Mouse (Mus musculus) macrophage (primary cell): ENCODE results near the gene Grid1. TPM values are rescaled to one million over a fixed set of nuclear protein-coding genes. Genes with fewer than 3 reads are reported as not detected.

Experiments
- H3K27ac ChIP-seq: fragments of 350-480 bp; formaldehyde crosslinking; 2 replicates; pipeline ENCODE4 v1.9.0; 2021
- H3K36me3 ChIP-seq: fragments of 350-480 bp; formaldehyde crosslinking; 2 replicates; pipeline ENCODE4 v1.9.0; 2021; ENCODE audit errors: inconsistent target
- H3K4me3 ChIP-seq: fragments of 350-480 bp; formaldehyde crosslinking; 2 replicates; pipeline ENCODE4 v1.9.0; 2021; ENCODE audit errors: inconsistent target
- H3K79me2 ChIP-seq: fragments of 350-480 bp; formaldehyde crosslinking; 2 replicates; pipeline ENCODE4 v1.9.0; 2021; ENCODE audit errors: inconsistent target
- WGBS: methylation state at CpG from one replicate; pipeline ENCODE4 v1.1.7; 2026; ENCODE audit warnings: inconsistent platforms; ENCODE audit not compliant: missing documents; 5-methylcytosine and 5-hydroxymethylcytosine counted together
- polyA plus RNA-seq: library from polyadenylated mRNA; stranded (reverse); fragments of 250-400 nt; gene quantifications from 3 replicates; pipeline ENCODE4 v1.2.4, GENCODE M21; 2018; ENCODE audit warnings: inconsistent platforms

Grid1 gene
- polyA plus RNA-seq, 1 experiment from 2014 or later = not detected

DNA sequence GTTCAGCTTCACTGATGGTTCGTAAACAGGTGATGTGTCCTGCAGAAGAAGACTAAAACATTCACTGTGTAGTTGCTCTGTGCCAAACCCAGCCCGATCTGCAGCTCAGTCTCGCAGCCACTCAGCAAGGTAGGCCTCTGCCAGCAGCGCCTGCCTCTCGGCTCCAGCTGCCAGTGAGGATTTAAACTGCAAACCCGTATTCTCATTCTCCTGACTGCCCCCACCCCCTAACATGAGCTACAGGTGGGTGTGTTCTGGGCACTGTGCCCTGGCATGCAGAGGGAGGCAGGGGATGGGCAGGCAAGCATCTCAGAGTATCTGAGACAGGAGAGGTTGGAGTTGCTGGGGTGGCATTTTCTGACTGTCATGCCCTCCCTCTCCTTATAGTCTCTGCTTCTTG lies 140.3 kb downstream of the Grid1 start:
- Histone ChIP-seq H3K79me2 (no peaks in the 10 kb centered on the region), H3K4me3 (no peak overlapping the region), H3K27ac (no peak overlapping the region), H3K36me3 (no peaks in the 10 kb centered on the region)
- 74% methylated on average over 6 of the region's 6 CpGs for WGBS

GRCm38 (mm10) chr14:34963616-34964168 lies 143.8 kb downstream of the Grid1 start:
- H3K4me3 ChIP-seq = no peak overlapping the region
- 78% methylated on average over 4 of the region's 4 CpGs for WGBS
- H3K36me3 ChIP-seq = no peaks in the 10 kb centered on the region
- H3K79me2 ChIP-seq = no peaks in the 10 kb centered on the region
- no peak overlapping the region for H3K27ac ChIP-seq

DNA sequence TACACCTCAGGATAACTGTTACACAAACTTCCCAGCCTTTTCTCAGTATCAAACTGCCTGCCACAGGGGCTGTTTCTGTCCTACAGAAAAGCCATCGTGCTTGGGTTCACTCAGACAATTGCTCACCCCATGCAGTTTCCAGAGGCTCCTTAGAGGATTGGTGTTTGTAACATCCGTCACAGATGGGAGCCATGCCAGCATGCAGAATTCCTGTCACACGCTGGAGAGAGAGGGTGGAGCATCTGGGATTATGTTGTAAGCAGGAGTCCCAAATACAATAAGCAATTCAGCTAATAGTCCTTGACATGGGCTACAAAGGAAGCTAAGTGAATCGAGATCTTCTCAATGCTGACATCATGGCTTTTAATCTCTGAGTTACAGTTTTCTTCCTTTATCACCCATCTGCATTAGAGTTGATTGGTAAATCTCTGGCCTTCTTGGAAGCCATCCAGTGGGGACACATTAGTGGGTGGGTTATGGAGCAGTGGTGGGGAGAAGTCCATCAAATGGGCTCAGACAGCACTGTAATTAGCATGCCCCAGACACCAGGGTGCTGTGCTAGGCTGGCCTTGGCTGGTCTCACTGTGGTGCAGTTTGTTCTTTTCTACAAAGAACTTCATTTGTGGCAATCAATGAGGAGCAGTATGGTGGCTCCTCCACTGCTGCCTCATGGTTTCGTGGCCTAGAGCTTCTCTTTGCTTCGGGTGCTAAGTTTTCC lies 149.4 kb downstream of the Grid1 start:
- no peak overlapping the region for H3K27ac ChIP-seq
- WGBS = 64% methylated on average over 6 of the region's 6 CpGs
- H3K79me2 ChIP-seq = no peaks in the 10 kb centered on the region
- H3K36me3 ChIP-seq = no peaks in the 10 kb centered on the region
- H3K4me3 ChIP-seq = no peak overlapping the region

DNA sequence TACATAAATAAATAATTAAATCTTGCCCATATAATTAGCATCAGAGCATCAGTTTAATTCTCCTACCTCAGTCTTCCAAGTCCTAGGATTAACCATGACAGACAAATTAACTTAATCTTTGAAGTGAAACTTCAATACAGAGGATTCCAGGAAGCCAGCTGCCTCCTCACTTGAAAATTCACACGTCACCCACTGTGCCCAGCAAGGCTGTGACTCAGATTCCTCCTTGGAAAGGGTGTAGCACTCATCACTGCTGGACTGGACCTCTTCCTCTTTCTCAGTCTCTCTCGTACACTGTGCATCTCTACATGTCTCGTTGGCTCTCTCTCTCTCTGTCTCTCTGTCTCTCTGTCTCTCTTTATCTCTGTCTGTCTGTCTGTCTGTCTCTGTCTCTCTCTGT lies 153.0 kb downstream of the Grid1 start:
- Histone ChIP-seq H3K79me2 (no peaks in the 10 kb centered on the region), H3K4me3 (no peak overlapping the region), H3K36me3 (no peaks in the 10 kb centered on the region), H3K27ac (no peak overlapping the region)
- WGBS = 72% methylated on average over 3 of the region's 3 CpGs

DNA sequence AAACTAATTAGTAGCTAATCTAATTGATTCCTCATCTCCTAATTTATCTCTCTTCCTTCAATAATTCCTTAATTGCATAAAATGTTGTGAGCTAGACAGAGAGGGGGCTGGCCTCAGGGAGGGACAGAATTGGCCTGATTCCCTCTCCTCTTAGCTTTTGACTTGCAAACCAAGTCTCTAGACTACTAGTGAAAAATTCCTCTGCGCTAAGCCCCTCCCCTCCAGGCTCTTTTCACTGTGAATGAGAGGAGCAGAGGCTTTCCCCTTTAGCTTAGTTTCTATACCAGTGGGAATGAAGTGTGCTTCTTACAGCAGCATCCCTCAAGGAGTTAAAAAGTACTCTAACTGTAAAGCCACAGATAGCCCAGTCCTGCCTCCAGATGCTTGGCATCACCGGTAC lies 160.8 kb downstream of the Grid1 start:
- Histone ChIP-seq H3K27ac (no peak overlapping the region), H3K79me2 (no peaks in the 10 kb centered on the region), H3K4me3 (no peak overlapping the region), H3K36me3 (no peaks in the 10 kb centered on the region)
- 46% methylated on average over 2 of the region's 2 CpGs for WGBS

DNA sequence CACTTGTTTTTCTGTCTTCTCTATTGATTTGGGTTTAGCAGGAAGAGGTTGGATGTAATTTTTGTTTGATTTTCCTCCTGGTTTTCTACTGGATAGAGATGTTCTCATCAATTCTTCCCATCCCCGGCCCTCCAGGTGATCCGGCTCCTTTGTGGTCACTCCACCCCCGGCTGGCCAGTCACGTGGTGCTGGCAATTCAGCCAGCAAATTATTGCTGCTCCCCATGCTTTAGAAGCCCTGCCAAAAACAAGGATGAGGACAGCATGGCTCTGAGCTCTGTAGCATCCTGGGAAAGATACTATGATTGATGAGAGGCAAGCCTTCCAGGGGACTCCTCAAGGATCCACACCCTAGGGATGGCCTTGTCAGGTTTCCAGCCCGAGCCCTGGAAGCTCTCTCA lies 169.2 kb downstream of the Grid1 start:
- H3K27ac ChIP-seq = no peak overlapping the region
- H3K4me3 ChIP-seq = no peak overlapping the region
- H3K36me3 ChIP-seq = no peaks in the 10 kb centered on the region
- 80% methylated on average over 4 of the region's 5 CpGs for WGBS
- H3K79me2 ChIP-seq = no peaks in the 10 kb centered on the region

DNA sequence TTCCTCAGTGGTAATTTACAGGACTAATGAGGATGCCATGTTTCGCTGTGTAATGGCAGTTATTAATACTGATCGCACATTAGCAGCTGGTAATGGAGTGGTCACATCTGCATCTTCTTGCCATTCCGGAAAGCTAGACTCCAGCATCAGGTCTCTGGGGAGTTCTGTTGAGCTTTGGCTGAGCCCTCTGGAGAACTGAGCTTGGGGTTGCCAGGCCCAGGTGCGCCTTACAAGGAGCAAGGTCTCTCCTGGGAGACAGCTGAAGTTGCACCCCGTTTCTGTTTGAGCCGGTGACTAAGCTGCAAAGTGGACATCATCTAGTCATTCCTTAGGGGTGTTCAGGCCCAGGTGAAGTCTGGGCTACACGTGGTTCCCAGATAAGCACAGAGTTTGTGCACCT lies 186.8 kb downstream of the Grid1 start:
- 84% methylated on average over 7 of the region's 7 CpGs for WGBS
- no peak overlapping the region for H3K27ac ChIP-seq
- no peaks in the 10 kb centered on the region for H3K79me2 ChIP-seq
- no peak overlapping the region for H3K4me3 ChIP-seq
- H3K36me3 ChIP-seq = no peaks in the 10 kb centered on the region

DNA sequence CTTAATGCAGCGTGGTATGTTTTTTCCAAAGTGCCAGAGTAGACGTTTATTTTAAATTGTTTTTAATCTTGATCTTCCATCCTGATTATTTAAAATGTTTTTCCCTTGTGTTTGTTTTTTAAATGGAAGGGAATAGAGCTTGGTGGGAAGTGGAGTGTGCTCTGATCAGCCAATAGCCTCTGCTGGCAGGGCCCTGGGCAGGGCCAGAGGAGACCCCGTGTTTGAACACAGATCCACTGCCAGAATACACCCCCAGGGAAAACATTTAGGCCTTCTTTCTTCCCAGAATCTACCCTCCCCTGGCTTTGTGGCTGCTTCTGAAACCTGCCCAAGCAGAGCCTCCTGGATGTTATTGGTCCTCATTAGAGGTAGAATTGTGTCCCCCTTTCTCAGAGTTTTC lies 188.8 kb downstream of the Grid1 start:
- WGBS = 54% methylated on average over 3 of the region's 3 CpGs
- Histone ChIP-seq H3K36me3 (no peaks in the 10 kb centered on the region), H3K79me2 (no peaks in the 10 kb centered on the region), H3K4me3 (no peak overlapping the region), H3K27ac (no peak overlapping the region)

- WGBS = 27% methylated on average over 9 of the region's 9 CpGs
- Histone ChIP-seq H3K27ac (no peak overlapping the region), H3K4me3 (no peak overlapping the region), H3K36me3 (no peaks in the 10 kb centered on the region), H3K79me2 (no peaks in the 10 kb centered on the region)
Observed at GRCm38 (mm10) chr14:35009074-35009473, 189.2 kb downstream of the Grid1 start.

DNA sequence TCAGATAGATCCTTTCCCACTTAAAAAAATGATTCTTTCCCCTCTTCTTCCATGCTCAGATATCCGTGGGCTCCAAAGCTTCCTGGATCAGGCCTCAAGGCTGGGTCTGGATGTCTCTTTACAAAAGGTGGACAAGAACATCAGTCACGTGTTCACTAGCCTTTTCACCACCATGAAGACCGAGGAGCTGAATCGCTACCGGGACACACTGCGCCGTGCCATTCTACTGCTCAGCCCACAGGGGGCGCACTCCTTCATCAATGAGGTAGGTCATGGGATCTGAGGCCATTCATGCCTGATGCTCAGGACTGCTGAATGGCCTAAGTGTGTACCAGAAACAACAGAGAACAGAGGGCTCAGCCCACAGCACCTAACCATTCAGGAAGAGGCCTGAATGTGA lies 206.8 kb downstream of the Grid1 start:
- Histone ChIP-seq H3K4me3 (no peak overlapping the region), H3K27ac (no peak overlapping the region), H3K36me3 (no peaks in the 10 kb centered on the region), H3K79me2 (no peaks in the 10 kb centered on the region)
- WGBS = 90% methylated on average over 8 of the region's 8 CpGs

DNA sequence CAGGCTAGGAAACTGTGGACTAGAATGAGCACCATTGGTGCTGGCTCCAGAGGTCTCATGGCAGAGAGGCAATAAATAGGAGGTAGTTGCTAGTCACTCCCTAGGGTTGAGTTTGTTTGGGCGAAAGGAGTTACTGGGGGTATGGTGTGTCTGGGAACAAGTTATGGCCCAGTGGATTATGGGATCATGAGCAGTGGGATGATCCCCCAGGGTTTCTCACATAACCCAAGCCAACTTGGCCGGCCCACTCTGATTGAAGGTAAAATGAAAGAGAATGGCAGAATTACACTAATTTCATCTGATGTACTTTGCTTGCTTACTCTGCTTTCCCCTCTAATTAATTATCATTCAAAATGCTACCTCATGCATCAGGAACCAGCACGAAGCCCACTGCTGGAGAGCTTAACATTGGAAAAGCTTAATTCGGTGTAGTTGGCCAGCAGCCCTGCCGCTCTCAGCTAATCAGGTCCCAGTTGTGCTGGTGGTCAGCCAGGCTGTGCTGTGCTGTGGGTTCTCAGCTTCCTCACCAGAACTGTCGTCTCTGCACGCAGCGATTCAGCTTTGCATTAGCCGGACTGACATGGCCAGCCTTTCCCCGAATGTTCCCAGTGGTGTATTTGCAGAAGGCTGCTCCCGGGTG lies 207.7 kb downstream of the Grid1 start:
- no peaks in the 10 kb centered on the region for H3K36me3 ChIP-seq
- WGBS = 65% methylated on average over 11 of the region's 11 CpGs

DNA sequence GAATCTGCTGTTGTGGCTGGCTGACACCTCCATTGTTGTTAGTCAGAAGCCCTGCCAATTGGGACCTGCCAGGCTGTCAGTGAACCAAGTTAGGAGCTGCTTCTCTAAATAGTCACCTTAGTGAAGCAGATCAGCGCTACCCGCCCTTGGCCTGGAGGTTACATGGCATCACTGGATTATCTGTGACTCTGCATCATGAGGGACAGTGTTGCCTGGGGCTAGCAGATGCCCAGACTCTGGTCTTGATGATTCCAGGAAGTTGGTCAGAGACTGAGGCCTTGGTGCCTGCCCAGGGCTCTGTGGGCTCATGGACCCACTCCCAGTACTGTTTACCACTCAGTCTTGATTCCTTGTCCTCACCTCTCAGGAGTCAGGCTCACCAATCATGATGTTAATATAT lies 209.7 kb downstream of the Grid1 start:
- Histone ChIP-seq H3K79me2 (no peaks in the 10 kb centered on the region), H3K36me3 (no peaks in the 10 kb centered on the region), H3K4me3 (no peak overlapping the region), H3K27ac (no peak overlapping the region)
- WGBS = 94% methylated on average over 2 of the region's 2 CpGs

More for the DNA sequence above, 207.7 kb downstream of the Grid1 start:
- Histone ChIP-seq H3K4me3 (no peak overlapping the region), H3K79me2 (no peaks in the 10 kb centered on the region), H3K27ac (no peak overlapping the region)

GRCm38 (mm10) chr14:35030271-35030670 lies 210.4 kb downstream of the Grid1 start:
- Histone ChIP-seq H3K4me3 (no peak overlapping the region), H3K27ac (no peak overlapping the region), H3K36me3 (no peaks in the 10 kb centered on the region), H3K79me2 (no peaks in the 10 kb centered on the region)
- 76% methylated on average over 2 of the region's 2 CpGs for WGBS

DNA sequence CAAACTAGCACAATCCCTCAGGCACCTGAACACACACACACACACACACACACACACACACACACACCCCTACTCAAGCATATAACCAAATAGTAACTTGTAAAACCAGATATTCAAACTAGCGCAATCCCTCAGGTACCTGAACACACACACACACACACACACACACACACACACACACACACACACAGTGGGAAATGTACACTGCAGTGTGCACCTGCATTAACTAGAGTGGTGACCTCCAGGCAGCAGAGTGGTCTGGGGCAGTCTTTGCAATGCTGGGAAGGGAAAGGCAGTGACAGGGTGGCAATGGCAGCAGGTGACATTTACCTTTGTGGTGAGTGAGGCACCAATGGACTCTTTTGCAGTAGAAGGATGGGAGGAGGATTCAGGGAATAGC lies 212.4 kb downstream of the Grid1 start:
- no peak overlapping the region for H3K27ac ChIP-seq
- 80% methylated on average over 1 of the region's 1 CpGs for WGBS
- no peaks in the 10 kb centered on the region for H3K79me2 ChIP-seq
- H3K4me3 ChIP-seq = no peak overlapping the region
- H3K36me3 ChIP-seq = no peaks in the 10 kb centered on the region

GRCm38 (mm10) chr14:35044268-35044667 lies 224.4 kb downstream of the Grid1 start:
- Histone ChIP-seq H3K27ac (no peak overlapping the region), H3K36me3 (no peaks in the 10 kb centered on the region), H3K79me2 (no peaks in the 10 kb centered on the region), H3K4me3 (no peak overlapping the region)
- WGBS = 71% methylated on average over 5 of the region's 5 CpGs
